Mouse (Mus musculus): ENCODE measurements at regions not wholly inside any gene's neighbourhood (a gene's known extent, or its start where the extent isn't known, plus 50 kb on each side); places are given as distances from the start of the nearest gene placed in this dataset.

GRCm38 (mm10) chr9:62590407-62591195, 53.8 kb upstream of the Coro2b start:
- Histone ChIP-seq H3K27me3 (ENCODE audit: control insufficient read depth, insufficient read depth, low read length) (no peaks in the 10 kb centered on the region), H3K36me3 (ENCODE audit: control insufficient read depth, insufficient read depth, low read length) (no peaks in the 10 kb centered on the region), H3K4me1 (replicated peaks; ENCODE audit: control insufficient read depth, insufficient read depth, low read length) (no peaks in the 10 kb centered on the region), H3K27ac (ENCODE audit: control insufficient read depth, insufficient read depth, low read length) (no peak overlapping the region), H3K4me3 (ENCODE audit: control insufficient read depth, insufficient read depth, low read length) (no peak overlapping the region)
- TF ChIP-seq POLR2A (IDR thresholded peaks at IDR 0.05; ENCODE audit: control insufficient read depth, extremely low read depth, insufficient read depth, low read length, poor library complexity) (no peak), CTCF (IDR thresholded peaks at IDR 0.05; ENCODE audit: borderline replicate concordance, control insufficient read depth, extremely low read depth, insufficient read depth, low read length, poor library complexity) (no peak)
- DNase-seq, result no peak
- WGBS, result 84% methylated on average over 17 of the region's 17 CpGs

- WGBS, result 88% methylated on average over 6 of the region's 6 CpGs
- Histone ChIP-seq H3K36me3 (ENCODE audit: control insufficient read depth, insufficient read depth, low read length) (no peaks in the 10 kb centered on the region), H3K27ac (ENCODE audit: control insufficient read depth, insufficient read depth, low read length) (no peak overlapping the region), H3K27me3 (ENCODE audit: control insufficient read depth, insufficient read depth, low read length) (no peaks in the 10 kb centered on the region), H3K4me1 (replicated peaks; ENCODE audit: control insufficient read depth, insufficient read depth, low read length) (no peaks in the 10 kb centered on the region), H3K4me3 (ENCODE audit: control insufficient read depth, insufficient read depth, low read length) (no peak overlapping the region)
- no peak for TF ChIP-seq CTCF (IDR thresholded peaks at IDR 0.05; ENCODE audit: borderline replicate concordance, control insufficient read depth, extremely low read depth, insufficient read depth, low read length, poor library complexity)
- no peak for TF ChIP-seq POLR2A (IDR thresholded peaks at IDR 0.05; ENCODE audit: control insufficient read depth, extremely low read depth, insufficient read depth, low read length, poor library complexity)
- DNase-seq, result no peak
Observed at GRCm38 (mm10) chr9:62591196-62591485, 54.3 kb upstream of the Coro2b start.

GRCm38 (mm10) chr9:62598056-62598455, 61.2 kb upstream of the Coro2b start:
- Histone ChIP-seq H3K27ac (ENCODE audit: control insufficient read depth, insufficient read depth, low read length) (no peak overlapping the region), H3K27me3 (ENCODE audit: control insufficient read depth, insufficient read depth, low read length) (no peaks in the 10 kb centered on the region), H3K4me3 (ENCODE audit: control insufficient read depth, insufficient read depth, low read length) (no peak overlapping the region), H3K36me3 (ENCODE audit: control insufficient read depth, insufficient read depth, low read length) (no peaks in the 10 kb centered on the region), H3K4me1 (replicated peaks; ENCODE audit: control insufficient read depth, insufficient read depth, low read length) (no peaks in the 10 kb centered on the region)
- no peak for DNase-seq
- no peak for TF ChIP-seq CTCF (IDR thresholded peaks at IDR 0.05; ENCODE audit: borderline replicate concordance, control insufficient read depth, extremely low read depth, insufficient read depth, low read length, poor library complexity)
- 89% methylated on average over 7 of the region's 7 CpGs for WGBS

DNA sequence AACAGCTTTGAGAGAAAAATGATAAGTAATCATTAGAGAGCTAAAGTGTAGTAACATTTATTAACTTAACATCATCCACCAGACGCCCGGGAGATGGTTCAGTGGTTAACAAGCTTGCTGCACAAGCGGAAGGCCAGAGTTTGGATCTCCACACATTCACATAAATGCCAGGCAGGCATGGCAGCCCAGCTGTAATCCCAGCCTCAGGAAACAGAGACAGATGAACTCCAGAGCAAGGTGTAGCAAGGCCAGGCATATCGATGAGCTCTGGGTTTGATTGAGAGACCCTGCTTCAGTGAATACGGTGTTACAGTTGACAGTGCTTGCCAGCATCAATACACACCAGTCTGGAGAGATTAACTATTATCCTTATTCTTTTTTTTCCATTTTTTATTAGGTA, 62.1 kb upstream of the Coro2b start:
- DNase-seq, result no peak
- Histone ChIP-seq H3K27ac (ENCODE audit: control insufficient read depth, insufficient read depth, low read length) (no peak overlapping the region), H3K4me3 (ENCODE audit: control insufficient read depth, insufficient read depth, low read length) (no peak overlapping the region), H3K4me1 (replicated peaks; ENCODE audit: control insufficient read depth, insufficient read depth, low read length) (no peaks in the 10 kb centered on the region), H3K27me3 (ENCODE audit: control insufficient read depth, insufficient read depth, low read length) (no peaks in the 10 kb centered on the region), H3K36me3 (ENCODE audit: control insufficient read depth, insufficient read depth, low read length) (no peaks in the 10 kb centered on the region)
- TF ChIP-seq CTCF (IDR thresholded peaks at IDR 0.05; ENCODE audit: borderline replicate concordance, control insufficient read depth, extremely low read depth, insufficient read depth, low read length, poor library complexity) (no peak), POLR2A (IDR thresholded peaks at IDR 0.05; ENCODE audit: control insufficient read depth, extremely low read depth, insufficient read depth, low read length, poor library complexity) (no peak)
- 95% methylated on average over 5 of the region's 5 CpGs for WGBS

GRCm38 (mm10) chr9:62610526-62610925, 67.1 kb upstream of the Itga11 start:
- H3K27ac ChIP-seq (ENCODE audit: control insufficient read depth, insufficient read depth, low read length), result no peak overlapping the region
- no peaks in the 10 kb centered on the region for H3K4me1 ChIP-seq (replicated peaks; ENCODE audit: control insufficient read depth, insufficient read depth, low read length)
- no peak overlapping the region for H3K4me3 ChIP-seq (ENCODE audit: control insufficient read depth, insufficient read depth, low read length)
- TF ChIP-seq POLR2A (IDR thresholded peaks at IDR 0.05; ENCODE audit: control insufficient read depth, extremely low read depth, insufficient read depth, low read length, poor library complexity) (no peak), CTCF (IDR thresholded peaks at IDR 0.05; ENCODE audit: borderline replicate concordance, control insufficient read depth, extremely low read depth, insufficient read depth, low read length, poor library complexity) (no peak)
- H3K36me3 ChIP-seq (ENCODE audit: control insufficient read depth, insufficient read depth, low read length), result no peaks in the 10 kb centered on the region
- no peaks in the 10 kb centered on the region for H3K27me3 ChIP-seq (ENCODE audit: control insufficient read depth, insufficient read depth, low read length)
- no peak for DNase-seq
- 87% methylated on average over 2 of the region's 2 CpGs for WGBS

GRCm38 (mm10) chr9:62611452-62611851, 66.2 kb upstream of the Itga11 start:
- WGBS, result 78% methylated on average over 2 of the region's 2 CpGs
- DNase-seq, result no peak

DNA sequence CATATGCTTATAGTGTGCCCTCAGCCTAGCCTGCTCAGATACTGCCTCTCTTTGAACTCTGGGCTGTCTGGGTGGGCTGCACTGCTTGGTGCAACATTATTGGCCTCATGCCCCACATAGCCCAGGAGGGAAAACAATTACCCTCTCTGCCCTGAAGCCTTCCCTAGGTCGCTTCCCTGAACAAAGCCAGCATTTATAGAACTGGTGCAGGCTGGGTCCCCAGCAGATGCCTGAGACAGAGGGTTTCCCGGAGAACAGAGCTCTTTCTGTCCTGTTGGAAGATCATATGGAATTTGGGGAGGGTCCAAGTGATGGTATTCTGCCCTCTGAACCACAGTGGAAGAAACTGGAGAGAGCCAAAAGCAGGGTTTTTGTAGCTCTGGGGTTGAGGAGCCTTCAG, 64.6 kb upstream of the Itga11 start:
- no peak overlapping the region for H3K4me3 ChIP-seq (ENCODE audit: control insufficient read depth, insufficient read depth, low read length)
- H3K4me1 ChIP-seq (replicated peaks; ENCODE audit: control insufficient read depth, insufficient read depth, low read length), result no peaks in the 10 kb centered on the region
- H3K27me3 ChIP-seq (ENCODE audit: control insufficient read depth, insufficient read depth, low read length), result no peaks in the 10 kb centered on the region
- no peaks in the 10 kb centered on the region for H3K36me3 ChIP-seq (ENCODE audit: control insufficient read depth, insufficient read depth, low read length)
- TF ChIP-seq POLR2A (IDR thresholded peaks at IDR 0.05; ENCODE audit: control insufficient read depth, extremely low read depth, insufficient read depth, low read length, poor library complexity) (no peak), CTCF (IDR thresholded peaks at IDR 0.05; ENCODE audit: borderline replicate concordance, control insufficient read depth, extremely low read depth, insufficient read depth, low read length, poor library complexity) (no peak)
- no peak for DNase-seq
- 83% methylated on average over 2 of the region's 2 CpGs for WGBS
- no peak overlapping the region for H3K27ac ChIP-seq (ENCODE audit: control insufficient read depth, insufficient read depth, low read length)

More at GRCm38 (mm10) chr9:62611452-62611851, 66.2 kb upstream of the Itga11 start:
- no peak overlapping the region for H3K4me3 ChIP-seq (ENCODE audit: control insufficient read depth, insufficient read depth, low read length)
- TF ChIP-seq CTCF (IDR thresholded peaks at IDR 0.05; ENCODE audit: borderline replicate concordance, control insufficient read depth, extremely low read depth, insufficient read depth, low read length, poor library complexity) (no peak), POLR2A (IDR thresholded peaks at IDR 0.05; ENCODE audit: control insufficient read depth, extremely low read depth, insufficient read depth, low read length, poor library complexity) (no peak)
- H3K27me3 ChIP-seq (ENCODE audit: control insufficient read depth, insufficient read depth, low read length), result no peaks in the 10 kb centered on the region
- H3K36me3 ChIP-seq (ENCODE audit: control insufficient read depth, insufficient read depth, low read length), result no peaks in the 10 kb centered on the region
- H3K27ac ChIP-seq (ENCODE audit: control insufficient read depth, insufficient read depth, low read length), result no peak overlapping the region
- no peaks in the 10 kb centered on the region for H3K4me1 ChIP-seq (replicated peaks; ENCODE audit: control insufficient read depth, insufficient read depth, low read length)

All from thymus, adult 2 months (tissue).